Mouse (Mus musculus) T-helper 17 cell (primary cell): ENCODE measurements around the gene 1700003E16Rik.

Source experiments
- in situ Hi-C, 2 experiments: fragments of 300-600 bp; cut with MboI, MseI; formaldehyde crosslinking; loops; 1 replicate in 1 of 2; 2 replicates in 1 of 2; pipeline ENCODE4 v1.15.1; 2025; ENCODE audit warnings: high pct_unique_total_duplicates in 2 of 2

The 1700003E16Rik gene

DNA sequence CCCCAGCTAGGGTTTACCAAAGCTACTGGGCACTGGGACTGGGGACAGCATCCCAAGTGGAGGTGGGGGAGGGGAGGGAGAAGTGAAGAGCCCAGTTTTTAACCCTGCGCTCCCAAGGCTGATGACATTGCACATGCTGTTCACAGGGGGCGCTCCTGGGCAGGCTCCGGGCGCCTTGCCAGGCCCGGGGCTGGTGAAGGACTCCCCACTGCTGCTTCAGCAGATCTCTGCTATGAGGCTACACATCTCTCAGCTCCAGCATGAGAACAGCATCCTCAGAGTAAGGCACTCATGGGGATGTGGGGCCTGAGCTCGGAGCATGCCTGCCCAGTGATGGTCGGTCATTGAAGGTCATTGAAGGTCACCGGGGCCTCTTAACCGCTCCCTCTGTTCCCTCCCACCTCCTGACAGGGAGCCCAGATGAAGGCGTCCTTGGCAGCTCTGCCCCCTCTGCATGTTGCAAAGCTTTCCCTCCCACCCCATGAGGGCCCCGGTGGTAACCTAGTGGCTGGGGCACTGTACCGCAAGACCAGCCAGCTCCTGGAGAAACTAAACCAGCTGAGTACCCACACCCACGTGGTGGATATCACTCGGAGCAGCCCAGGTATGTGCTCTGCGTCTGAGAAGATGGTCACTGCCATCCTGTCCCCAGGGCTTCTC, 41.3 kb downstream of the 1700003E16Rik start:
- in situ Hi-C loops = loop anchor here in 1 of 2 experiments (10.0 kb wide), 1 partner anchor 187 kb away; no protein-coding TSS in a partner anchor

DNA sequence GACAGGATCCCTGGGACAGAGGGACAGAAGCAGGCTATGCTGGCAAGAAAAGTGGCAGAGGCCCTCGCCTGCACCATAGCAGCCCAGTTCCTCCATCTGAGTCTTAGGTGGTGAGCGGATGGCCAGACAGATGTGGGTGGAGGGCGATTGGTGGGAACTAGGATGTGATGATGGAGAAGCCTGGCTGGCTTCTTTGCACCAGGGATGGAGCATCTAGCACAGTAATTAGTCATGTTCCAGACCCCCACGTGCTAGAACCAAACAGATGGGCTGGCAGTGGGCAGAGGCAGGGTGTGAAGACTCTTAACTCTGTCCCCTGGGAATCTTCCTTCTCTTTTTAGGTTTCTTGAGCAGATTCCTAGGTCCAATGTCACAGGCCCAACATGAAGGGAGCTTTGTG, 47.1 kb downstream of the 1700003E16Rik start:
- in situ Hi-C loops = no loop called here

- in situ Hi-C loops = no loop called here
Observed at GRCm38 (mm10) chr6:83205851-83206250, 49.6 kb downstream of the 1700003E16Rik start.

- in situ Hi-C loops = no loop called here
Observed at GRCm38 (mm10) chr6:83206321-83206720, 50.1 kb downstream of the 1700003E16Rik start.

GRCm38 (mm10) chr6:83207361-83208049, 51.3 kb downstream of the 1700003E16Rik start:
- in situ Hi-C loops = no loop called here

- in situ Hi-C loops = no loop called here
Observed at GRCm38 (mm10) chr6:83208050-83208400, 51.8 kb downstream of the 1700003E16Rik start.

GRCm38 (mm10) chr6:83210495-83210894, 54.3 kb downstream of the 1700003E16Rik start:
- in situ Hi-C loops = loop anchor here (5.0 kb wide), 1 partner anchor 67 kb away; no protein-coding TSS in a partner anchor

GRCm38 (mm10) chr6:83211526-83211925, 55.3 kb downstream of the 1700003E16Rik start:
- in situ Hi-C loops = loop anchor here (5.0 kb wide), 1 partner anchor 66 kb away; no protein-coding TSS in a partner anchor
